26 mouse cellular contexts compared by ENCODE assay signal in the genomic region with DNA sequence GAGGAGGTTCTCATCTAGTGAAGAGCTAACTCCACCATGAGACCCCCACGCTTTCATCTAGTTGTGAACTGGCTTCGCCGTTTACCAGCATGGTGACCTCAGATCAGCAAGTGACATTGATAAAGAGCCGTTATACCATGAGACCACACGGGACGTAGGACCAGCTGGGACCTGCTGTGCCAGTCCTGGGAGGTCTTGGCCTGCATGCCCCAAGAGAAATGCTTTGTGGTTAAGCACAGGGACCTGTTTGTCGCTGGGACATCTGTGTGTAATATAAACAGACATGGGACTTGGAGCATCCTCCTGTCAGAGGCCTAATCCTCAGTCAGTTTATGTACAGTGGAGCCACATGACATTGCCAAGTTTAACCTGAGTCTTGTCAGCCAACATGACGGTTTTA. TPM values are rescaled to one million over a fixed set of nuclear protein-coding genes. Genes with fewer than 3 reads are reported as not detected.
DNase-seq lines count a peak whose midpoint lies in the region; ATAC-seq lines count a peak whose summit lies in the region.
"Had no signal": no experiment of that assay in that cellular context is flagged by ENCODE, and none has a peak within 500 bp of the region (broad histone marks: within the 10 kb centered on the region; RNA-seq: fewer than 3 reads in every experiment).

No protein-coding gene starts in this region.

- H3K9ac ChIP-seq in embryonic facial prominence, embryonic 13.5 days = no peak overlapping the region
- no peak overlapping the region for H3K9ac ChIP-seq in kidney, embryonic 16.5 days (replicated peaks; ENCODE audit: low read length)
- H3K9ac ChIP-seq: forebrain, embryonic 13.5 days; heart, embryonic 12.5 days; heart, embryonic 15.5 days; hindbrain, embryonic 13.5 days had no signal

- H3K9me3 ChIP-seq in embryonic facial prominence, embryonic 13.5 days = peaks cover 5% of the 10 kb centered on the region; the same call in 1 of the 2 replicates
- H3K9me3 ChIP-seq in embryonic facial prominence, embryonic 10.5 days = peaks cover 14% of the 10 kb centered on the region
- peaks cover 9% of the 10 kb centered on the region for H3K9me3 ChIP-seq in kidney, embryonic 16.5 days (ENCODE audit: low read length)
- 0 out of 2 replicates have a peak, but pooled peaks cover 4% of the 10 kb centered on the region for H3K9me3 ChIP-seq in limb, embryonic 10.5 days (replicated peaks)
- H3K9me3 ChIP-seq: forebrain, embryonic 13.5 days; heart, embryonic 15.5 days had no signal

- peaks cover 5% of the 10 kb centered on the region; the same call in 1 of the 2 replicates for H3K4me1 ChIP-seq in embryonic facial prominence, embryonic 13.5 days
- H3K4me1 ChIP-seq in embryonic facial prominence, embryonic 10.5 days = no peaks in the 10 kb centered on the region
- no peaks in the 10 kb centered on the region for H3K4me1 ChIP-seq in kidney, embryonic 16.5 days (ENCODE audit: insufficient read depth, low read length)
- no peaks in the 10 kb centered on the region for H3K4me1 ChIP-seq in limb, embryonic 10.5 days
- H3K4me1 ChIP-seq: forebrain, embryonic 13.5 days; heart, embryonic 12.5 days; heart, embryonic 15.5 days; hindbrain, embryonic 10.5 days; hindbrain, embryonic 13.5 days had no signal

- H3K4me3 ChIP-seq in embryonic facial prominence, embryonic 13.5 days = no peak overlapping the region
- no peak overlapping the region for H3K4me3 ChIP-seq in embryonic facial prominence, embryonic 10.5 days
- H3K4me3 ChIP-seq in kidney, embryonic 16.5 days (ENCODE audit: low read length) = no peak overlapping the region
- no peak overlapping the region for H3K4me3 ChIP-seq in limb, embryonic 10.5 days
- H3K4me3 ChIP-seq: forebrain, embryonic 13.5 days; heart, embryonic 12.5 days; heart, embryonic 15.5 days; hindbrain, embryonic 10.5 days; hindbrain, embryonic 13.5 days had no signal

- no peak for DNase-seq in embryonic facial prominence, embryonic 10.5 days (ENCODE audit: low spot score)
- DNase-seq in kidney, adult 18-20 months = peak; percentile 1
- DNase-seq in limb, embryonic 10.5 days (ENCODE audit: low spot score) = peak; percentile 29
- DNase-seq in spleen, postnatal 14 days (ENCODE audit: low spot score in 2 of 2) = no peak
- DNase-seq: adrenal gland, adult 8-10 months; adrenal gland, postnatal 36 days; cerebellum, adult 11 months; cerebellum, adult 2 months; cerebellum, adult 9-11 months; cerebellum, postnatal 25 days; gastrocnemius, postnatal 10 days; gastrocnemius, postnatal 36 days; heart, postnatal 10 days; heart, postnatal 36 days had no signal

- peak overlapping the region; percentile 66; the same call in 1 of the 2 replicates for H3K27ac ChIP-seq in embryonic facial prominence, embryonic 13.5 days
- H3K27ac ChIP-seq in embryonic facial prominence, embryonic 10.5 days (replicated peaks) = no peak overlapping the region
- H3K27ac ChIP-seq in kidney, embryonic 16.5 days (ENCODE audit: low read length) = no peak overlapping the region
- no peak overlapping the region for H3K27ac ChIP-seq in limb, embryonic 10.5 days
- H3K27ac ChIP-seq: forebrain, embryonic 13.5 days; heart, embryonic 15.5 days; hindbrain, embryonic 10.5 days; hindbrain, embryonic 13.5 days had no signal

- H3K4me2 ChIP-seq in embryonic facial prominence, embryonic 13.5 days = no peak overlapping the region
- no peak overlapping the region for H3K4me2 ChIP-seq in kidney, embryonic 16.5 days (replicated peaks; ENCODE audit: low read depth, low read length)
- H3K4me2 ChIP-seq: forebrain, embryonic 13.5 days; heart, embryonic 12.5 days; heart, embryonic 15.5 days; hindbrain, embryonic 13.5 days had no signal

- H3K27me3 ChIP-seq in embryonic facial prominence, embryonic 13.5 days = no peaks in the 10 kb centered on the region
- no peaks in the 10 kb centered on the region for H3K27me3 ChIP-seq in embryonic facial prominence, embryonic 10.5 days (replicated peaks; ENCODE audit: low read depth, poor library complexity, severe bottlenecking)
- no peaks in the 10 kb centered on the region for H3K27me3 ChIP-seq in kidney, embryonic 16.5 days (ENCODE audit: insufficient read depth, low read length)
- H3K27me3 ChIP-seq in limb, embryonic 10.5 days (ENCODE audit: low read depth, poor library complexity, severe bottlenecking) = no peaks in the 10 kb centered on the region
- H3K27me3 ChIP-seq: forebrain, embryonic 13.5 days; heart, embryonic 12.5 days; heart, embryonic 15.5 days; hindbrain, embryonic 13.5 days had no signal

- 92% methylated on average over 8 of the region's 8 CpGs for WGBS in embryonic facial prominence, embryonic 13.5 days
- WGBS in embryonic facial prominence, embryonic 10.5 days = 91% methylated on average over 8 of the region's 8 CpGs
- 91% methylated on average over 8 of the region's 8 CpGs for WGBS in kidney, embryonic 16.5 days
- 95% methylated on average over 8 of the region's 8 CpGs for WGBS in limb, embryonic 10.5 days

- ATAC-seq in embryonic facial prominence, embryonic 13.5 days (ENCODE audit: insufficient number of reproducible peaks, insufficient read depth, low FRiP score, low TSS enrichment, low read depth) = no peak
- no peak for ATAC-seq in kidney, embryonic 16.5 days (ENCODE audit: low FRiP score, low TSS enrichment)
- ATAC-seq: activated CD4-positive, CD25-positive, alpha-beta regulatory T cell, adult 4 months; forebrain, embryonic 13.5 days; forebrain, embryonic 16.5 days; hindbrain, embryonic 16.5 days; inflammation-experienced regulatory T-cells, adult 6 months; intestine, embryonic 16.5 days had no signal

- peaks cover 63% of the 10 kb centered on the region for H3K36me3 ChIP-seq in embryonic facial prominence, embryonic 13.5 days
- peaks cover 65% of the 10 kb centered on the region for H3K36me3 ChIP-seq in embryonic facial prominence, embryonic 10.5 days (replicated peaks)
- peaks cover 62% of the 10 kb centered on the region for H3K36me3 ChIP-seq in kidney, embryonic 16.5 days (ENCODE audit: insufficient read depth, low read length)
- H3K36me3 ChIP-seq in limb, embryonic 10.5 days = peaks cover 71% of the 10 kb centered on the region

RNA-seq across cellular contexts. Expression of a gene that starts 18.7 kb away (rescaled TPM):
- polyA plus RNA-seq in embryonic facial prominence, embryonic 13.5 days (2015; fragmentation: Nextera tagmentation; extraction: Ambion mirVana) = 74.7 and 87.7 TPM in 2 replicates
- 32.6 and 33.2 TPM in 2 replicates for polyA plus RNA-seq in embryonic facial prominence, embryonic 10.5 days (2016; fragmentation: Nextera tagmentation; extraction: Ambion mirVana)
- 69.3 and 72.7 TPM in 2 replicates for polyA plus RNA-seq in kidney, embryonic 16.5 days (2015; fragmentation: Nextera tagmentation; extraction: Ambion mirVana)
- polyA plus RNA-seq in limb, embryonic 10.5 days (2016; fragmentation: Nextera tagmentation; extraction: Ambion mirVana) = 110 and 119 TPM in 2 replicates

Comparison
In these comparisons a context has a peak if more than half of its experiments do, and no peak if none do; other contexts are left out.
1. DNase-seq: peak in kidney, adult 18-20 months (single experiment) and limb, embryonic 10.5 days (single experiment); none in embryonic facial prominence, embryonic 10.5 days (single experiment) and spleen, postnatal 14 days (0 of 2).